Mouse (Mus musculus): Measurements from ENCODE around the gene Ptprh. TPM values are rescaled to one million over a fixed set of nuclear protein-coding genes. Genes with fewer than 3 reads are reported as not detected.

The Ptprh gene
- total RNA-seq (2014; fragmentation: Nextera tagmentation) (not detected in 2 replicates), total RNA-seq (2017) (0.46 TPM in 1 of 2 replicates, not detected in the other)

DNA sequence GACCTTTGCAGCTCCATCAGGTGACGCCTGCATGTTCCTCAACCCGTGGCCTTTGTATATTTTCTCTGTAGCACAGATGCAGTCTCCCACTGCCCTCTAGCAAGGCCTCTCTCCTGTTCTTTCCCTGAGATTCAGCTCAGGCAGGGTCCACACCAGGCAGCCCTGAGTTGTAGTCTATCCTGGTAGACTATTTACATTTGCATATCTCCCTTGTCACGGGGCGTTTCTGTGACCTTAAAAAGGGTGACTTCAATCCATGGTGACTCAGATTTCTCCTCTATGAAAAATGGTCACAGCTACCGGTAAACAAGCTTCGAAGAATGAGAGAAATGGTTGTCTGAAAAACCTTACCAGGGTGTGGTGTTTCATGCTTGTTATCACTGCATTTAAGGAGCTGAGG lies at the start of gene Ptprh:
TSS of gene Ptprh (minus strand) at position 169 of the 400 bp plus-strand sequence.
- no peak for ATAC-seq (replicated peaks; ENCODE audit: low FRiP score, low TSS enrichment, poor library complexity, severe bottlenecking)

DNA sequence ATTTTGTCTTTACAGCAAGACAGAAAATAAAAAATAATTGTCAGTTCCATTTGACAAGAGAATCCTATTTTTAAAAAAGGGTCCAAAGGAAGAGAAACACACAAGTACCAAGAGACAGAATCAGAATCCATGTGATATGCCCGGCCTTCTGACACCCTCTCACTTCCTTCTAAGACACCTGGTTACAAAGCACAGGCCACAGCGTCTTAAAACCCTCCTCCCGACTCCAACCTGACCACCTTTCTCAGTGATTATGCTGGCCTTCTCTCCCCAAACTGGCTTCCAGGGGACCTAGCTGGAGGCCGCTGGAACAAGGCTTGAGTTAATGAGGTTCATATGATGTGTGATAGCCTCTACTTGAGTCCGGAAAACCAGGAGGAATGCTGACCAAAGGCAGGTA lies 49.5 kb upstream of the Ptprh start:
- no peak for ATAC-seq (replicated peaks; ENCODE audit: low FRiP score, low TSS enrichment, poor library complexity, severe bottlenecking)

DNA sequence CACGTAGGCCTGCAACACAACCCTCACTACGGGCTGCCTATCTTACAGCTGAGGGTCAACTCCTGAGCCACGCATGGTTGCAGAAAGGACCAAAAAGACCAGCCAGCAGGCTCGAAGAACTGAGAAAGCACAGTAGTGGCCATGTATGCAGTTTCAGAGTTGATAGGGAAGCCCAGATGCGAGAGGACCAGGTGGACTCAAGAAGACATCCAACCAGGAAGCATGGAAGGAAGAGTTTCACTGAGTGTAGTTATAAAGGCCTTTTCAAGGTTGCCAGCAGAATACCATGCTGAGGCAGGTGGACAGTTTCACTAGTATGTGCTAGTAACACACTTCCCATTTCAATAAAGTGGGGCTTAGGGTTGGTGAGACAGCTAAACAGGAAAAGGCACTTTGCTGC lies 48.9 kb upstream of the Ptprh start:
- ATAC-seq (replicated peaks; ENCODE audit: low FRiP score, low TSS enrichment, poor library complexity, severe bottlenecking) = no peak

DNA sequence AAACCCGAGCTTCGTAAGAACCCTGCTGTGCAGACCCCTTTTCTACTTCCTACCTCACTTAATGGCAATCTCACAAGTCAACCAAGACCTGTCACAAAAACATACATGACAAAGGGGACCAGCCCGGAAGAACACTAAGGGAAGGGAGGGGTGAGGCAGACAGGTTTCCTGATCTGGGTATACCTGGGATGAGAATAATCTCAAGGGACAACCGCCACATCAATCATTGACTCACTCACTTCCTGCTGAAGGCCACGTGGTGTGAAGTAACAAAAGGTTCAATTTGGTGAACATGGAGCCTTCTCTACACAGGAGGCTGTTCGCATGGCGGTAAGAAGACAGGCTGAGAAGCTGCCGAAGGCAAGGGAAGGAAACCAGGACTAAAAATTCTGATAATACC lies 47.7 kb upstream of the Ptprh start:
- no peak for ATAC-seq (replicated peaks; ENCODE audit: low FRiP score, low TSS enrichment, poor library complexity, severe bottlenecking)

DNA sequence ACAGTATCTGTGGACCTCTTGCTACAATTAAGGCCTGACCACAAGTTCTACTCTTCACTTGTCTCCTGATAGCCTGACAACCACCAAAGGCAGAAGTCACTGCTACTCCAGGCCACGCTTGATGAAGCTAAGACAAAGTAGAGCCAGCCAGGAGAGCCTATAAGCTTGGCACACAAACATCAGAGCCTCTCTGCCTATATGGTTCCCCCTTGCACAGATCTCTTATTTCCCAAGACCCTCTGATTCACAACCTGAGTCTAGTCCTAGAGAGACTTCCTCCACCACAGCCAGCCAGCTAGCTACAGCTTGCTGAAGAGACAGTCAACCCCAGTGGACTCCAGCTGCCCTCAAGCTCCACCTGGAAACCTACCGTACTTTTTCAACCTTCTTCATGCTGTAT lies 44.2 kb upstream of the Ptprh start:
- no peak for ATAC-seq (replicated peaks; ENCODE audit: low FRiP score, low TSS enrichment, poor library complexity, severe bottlenecking)

DNA sequence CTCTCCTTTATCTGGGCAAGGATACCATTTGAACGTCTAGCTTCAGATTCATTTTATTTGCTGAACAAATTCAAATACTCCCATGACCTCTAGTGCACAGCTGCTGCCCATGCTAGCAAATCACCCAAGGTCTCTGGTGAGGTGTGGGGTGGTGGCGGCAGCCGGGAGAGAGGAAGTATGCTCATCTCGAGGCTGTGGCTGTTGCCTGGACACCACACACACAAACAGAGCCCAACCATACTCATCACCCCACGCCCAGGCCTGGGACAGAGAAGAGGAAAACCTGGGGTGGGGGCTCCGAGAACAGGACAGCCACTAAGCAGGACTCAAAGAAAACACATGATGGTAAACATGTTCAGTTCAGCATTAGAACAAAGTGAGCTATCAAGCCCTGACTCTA lies 43.5 kb upstream of the Ptprh start:
- ATAC-seq (replicated peaks; ENCODE audit: low FRiP score, low TSS enrichment, poor library complexity, severe bottlenecking) = peak; percentile 76

DNA sequence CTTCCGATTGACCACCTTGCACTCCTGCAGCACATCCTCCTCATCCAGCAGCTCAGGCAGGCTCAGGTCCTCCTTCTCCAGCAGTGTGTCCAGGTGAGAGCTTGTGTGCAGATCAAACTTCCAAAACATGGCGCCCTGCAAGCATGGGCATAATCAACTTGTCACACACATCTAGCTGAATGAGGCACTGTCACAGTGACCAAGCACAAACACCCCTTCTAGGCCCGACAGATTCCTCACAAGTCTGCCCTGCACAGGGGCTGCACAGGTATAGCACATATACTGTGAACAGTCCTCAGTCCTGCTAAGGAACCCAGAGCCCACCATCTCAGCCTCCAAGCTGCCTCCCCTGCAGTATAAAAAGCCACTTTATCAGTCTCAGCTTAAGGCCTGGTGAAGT lies 43.0 kb upstream of the Ptprh start:
- ATAC-seq (replicated peaks; ENCODE audit: low FRiP score, low TSS enrichment, poor library complexity, severe bottlenecking) = 0 out of 2 replicates have a peak, but pooled peaks have one; percentile 31

DNA sequence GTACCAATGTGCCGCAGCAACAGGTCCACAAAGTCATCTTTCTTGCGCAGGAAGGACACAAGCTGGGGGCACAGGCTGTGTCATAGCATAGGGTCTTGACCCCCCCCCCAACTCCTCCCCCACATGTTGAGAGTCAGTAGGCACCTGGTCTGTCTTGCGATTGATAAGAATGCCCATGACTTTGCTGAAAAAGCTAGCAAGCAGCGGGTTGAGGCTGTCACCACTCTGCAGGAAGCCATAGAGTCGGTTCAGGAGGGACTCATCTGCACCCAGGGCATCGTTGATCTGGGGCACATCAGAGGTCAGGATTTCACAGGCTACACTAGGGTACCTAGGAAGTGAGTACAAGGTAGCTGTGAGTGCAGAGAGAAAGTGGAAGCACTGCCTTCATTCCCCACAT lies 39.4 kb upstream of the Ptprh start:
- ATAC-seq (replicated peaks; ENCODE audit: low FRiP score, low TSS enrichment, poor library complexity, severe bottlenecking) = peak; percentile 17; the same call in 1 of the 2 replicates

DNA sequence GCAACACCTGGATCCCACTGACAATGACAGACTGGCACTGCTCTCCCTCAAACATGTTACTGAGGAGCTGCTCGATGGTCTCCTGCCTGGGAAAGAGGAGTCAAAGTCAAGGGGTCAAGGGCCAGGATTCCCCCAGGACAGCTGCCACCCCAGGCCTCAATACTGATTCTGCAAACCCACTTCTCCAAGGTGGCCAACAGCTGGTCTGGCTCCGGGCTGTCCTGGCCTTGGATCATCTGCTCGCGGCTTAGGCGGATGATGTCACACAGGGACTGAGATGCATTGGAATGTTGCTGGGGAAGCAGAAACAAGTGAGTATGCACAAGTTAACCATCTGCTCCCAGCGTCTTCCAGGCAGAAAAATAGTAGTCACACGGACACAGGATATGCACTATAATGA lies 38.1 kb upstream of the Ptprh start:
- no peak for ATAC-seq (replicated peaks; ENCODE audit: low FRiP score, low TSS enrichment, poor library complexity, severe bottlenecking)

DNA sequence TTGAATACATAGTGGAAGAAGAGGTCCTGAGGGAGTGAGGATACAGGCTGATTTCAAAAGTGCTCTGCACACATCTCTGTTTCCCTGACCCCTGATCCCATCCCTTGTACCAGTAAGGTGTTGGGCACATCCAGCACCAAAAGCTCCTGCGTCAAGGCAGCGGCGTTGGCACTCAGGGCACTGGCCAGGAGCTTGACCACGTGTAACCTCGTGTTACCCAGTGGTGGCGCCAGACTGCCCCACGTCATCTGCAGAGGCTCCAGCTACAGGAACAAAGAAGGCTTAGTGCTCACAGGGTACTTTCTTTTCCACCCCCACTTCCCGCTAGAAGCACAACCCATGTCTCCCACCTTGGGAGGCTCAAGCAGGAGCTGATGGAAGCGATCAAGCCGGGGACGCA lies 37.3 kb upstream of the Ptprh start:
- no peak for ATAC-seq (replicated peaks; ENCODE audit: low FRiP score, low TSS enrichment, poor library complexity, severe bottlenecking)

DNA sequence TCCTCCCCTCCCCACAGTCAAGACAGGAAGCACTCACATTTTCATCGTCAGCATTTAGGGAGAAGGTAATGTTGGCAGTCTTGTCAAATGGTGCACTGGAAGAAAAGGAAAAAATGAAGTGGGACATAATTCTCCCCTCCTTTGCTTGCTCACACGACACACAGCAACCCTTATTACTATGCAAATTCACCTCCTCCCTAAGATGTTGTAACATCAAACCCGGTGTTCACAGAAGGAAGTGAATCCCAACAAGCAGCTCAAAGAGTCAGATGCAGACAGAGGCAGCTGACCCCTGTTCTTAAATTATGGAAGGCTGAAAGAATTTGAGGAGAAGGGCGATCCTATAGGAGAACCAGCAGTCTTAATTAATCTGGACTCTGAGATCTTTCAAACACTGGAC lies 32.3 kb upstream of the Ptprh start:
- no peak for ATAC-seq (replicated peaks; ENCODE audit: low FRiP score, low TSS enrichment, poor library complexity, severe bottlenecking)

DNA sequence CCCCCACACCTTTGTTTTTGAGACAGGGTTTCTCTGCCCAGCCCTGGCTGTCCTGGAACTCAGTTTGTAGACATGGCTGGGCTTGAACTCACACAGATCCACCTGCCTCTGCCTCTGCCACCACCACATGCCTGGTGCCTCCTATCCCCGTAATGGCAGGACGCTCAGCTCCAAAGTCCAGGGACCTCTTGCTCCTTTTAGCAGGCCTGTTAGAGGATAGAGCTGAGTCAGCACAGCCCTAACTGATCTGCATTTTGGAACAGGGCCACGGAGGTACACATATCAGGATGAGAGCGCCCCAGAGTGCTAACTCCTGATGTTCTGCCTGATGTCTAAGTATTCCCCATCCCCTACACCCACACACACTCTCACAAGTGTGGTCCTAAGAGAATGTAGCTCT lies 27.2 kb upstream of the Ptprh start, which contains the start of gene Tmem86b:
TSS of gene Tmem86b (minus strand) at position 392 of the 400 bp plus-strand sequence.
- ATAC-seq (replicated peaks; ENCODE audit: low FRiP score, low TSS enrichment, poor library complexity, severe bottlenecking) = peak; percentile 35

DNA sequence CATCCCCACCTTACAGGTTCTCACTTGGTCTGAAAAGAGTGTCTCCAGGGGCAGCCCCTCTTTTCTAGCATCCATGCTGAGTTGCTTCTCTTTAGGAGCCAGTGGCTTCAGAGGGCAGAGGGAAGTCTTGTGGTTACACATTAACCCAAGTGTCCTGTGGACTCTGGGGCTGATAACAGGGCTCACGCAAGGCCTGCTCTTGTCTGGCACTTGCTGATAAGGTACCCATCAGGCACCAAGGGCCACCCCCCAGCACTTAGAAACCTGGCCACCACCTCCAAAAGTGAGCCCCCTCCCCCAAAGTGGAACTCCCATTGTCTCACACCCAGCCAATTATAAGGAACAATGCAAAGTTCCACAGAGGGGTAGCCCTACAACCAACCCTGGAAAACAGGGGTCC lies 26.4 kb upstream of the Ptprh start:
- ATAC-seq (replicated peaks; ENCODE audit: low FRiP score, low TSS enrichment, poor library complexity, severe bottlenecking) = peak; percentile 86

DNA sequence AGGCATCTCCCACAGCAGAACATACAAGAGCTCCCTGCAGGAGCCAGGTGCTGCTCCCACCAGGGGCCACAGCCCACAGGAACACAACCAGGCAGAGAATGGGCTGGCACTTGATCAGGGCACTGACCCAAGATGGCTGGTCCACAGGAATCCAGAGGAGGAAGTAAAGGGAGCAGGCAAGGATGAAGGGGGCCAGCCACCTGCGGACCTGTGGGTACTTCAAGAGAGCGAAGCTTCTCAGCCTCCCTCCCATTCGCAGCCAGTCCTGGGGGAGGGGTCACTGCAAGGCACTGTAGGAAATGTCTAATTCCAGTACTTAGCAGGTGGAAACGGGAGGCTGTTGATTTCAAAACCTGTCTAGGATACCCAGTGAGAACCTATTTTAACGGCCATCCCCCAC lies 25.7 kb upstream of the Ptprh start:
- 0 out of 2 replicates have a peak, but pooled peaks have one; percentile 3 for ATAC-seq (replicated peaks; ENCODE audit: low FRiP score, low TSS enrichment, poor library complexity, severe bottlenecking)

DNA sequence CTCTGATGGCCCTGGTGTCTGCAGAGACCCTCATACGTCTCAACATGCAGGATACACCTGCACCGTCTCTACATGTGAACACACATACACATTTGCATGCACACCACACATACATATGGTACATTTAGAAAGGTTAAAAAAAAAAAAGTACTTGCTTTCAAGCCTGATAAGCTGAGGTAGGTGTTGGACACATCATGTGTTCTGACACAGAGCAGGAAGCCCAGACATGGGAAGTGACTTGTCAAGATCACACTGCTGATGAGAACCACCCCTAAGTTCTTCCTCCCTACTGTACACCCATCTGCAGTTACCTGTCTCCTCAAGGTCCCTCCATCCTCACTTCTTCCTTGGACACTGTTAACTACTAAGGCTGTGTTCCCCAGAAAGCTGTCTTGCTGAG lies 22.1 kb upstream of the Ptprh start:
- ATAC-seq (replicated peaks; ENCODE audit: low FRiP score, low TSS enrichment, poor library complexity, severe bottlenecking) = no peak

DNA sequence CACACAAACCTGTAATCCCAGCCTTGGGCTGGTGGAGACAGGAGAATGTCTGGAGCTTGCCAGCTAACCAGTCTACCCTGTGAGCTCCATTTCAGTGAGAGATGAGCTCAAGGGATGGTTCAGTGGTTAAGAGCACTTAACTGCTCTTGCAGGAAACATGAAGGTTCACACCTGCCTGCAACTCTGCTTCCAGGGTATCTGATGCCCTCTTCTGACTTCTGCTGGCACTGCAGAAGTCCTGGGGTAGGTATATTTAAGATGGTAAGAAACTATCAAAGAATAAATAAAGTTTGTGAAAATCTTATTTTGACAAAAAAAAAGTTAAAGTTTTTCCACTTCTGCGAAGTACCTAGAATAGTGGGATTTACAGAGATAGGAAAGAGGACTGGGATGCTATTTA lies 20.5 kb upstream of the Ptprh start:
- no peak; the same call in 1 of the 2 replicates for ATAC-seq (replicated peaks; ENCODE audit: low FRiP score, low TSS enrichment, poor library complexity, severe bottlenecking)

DNA sequence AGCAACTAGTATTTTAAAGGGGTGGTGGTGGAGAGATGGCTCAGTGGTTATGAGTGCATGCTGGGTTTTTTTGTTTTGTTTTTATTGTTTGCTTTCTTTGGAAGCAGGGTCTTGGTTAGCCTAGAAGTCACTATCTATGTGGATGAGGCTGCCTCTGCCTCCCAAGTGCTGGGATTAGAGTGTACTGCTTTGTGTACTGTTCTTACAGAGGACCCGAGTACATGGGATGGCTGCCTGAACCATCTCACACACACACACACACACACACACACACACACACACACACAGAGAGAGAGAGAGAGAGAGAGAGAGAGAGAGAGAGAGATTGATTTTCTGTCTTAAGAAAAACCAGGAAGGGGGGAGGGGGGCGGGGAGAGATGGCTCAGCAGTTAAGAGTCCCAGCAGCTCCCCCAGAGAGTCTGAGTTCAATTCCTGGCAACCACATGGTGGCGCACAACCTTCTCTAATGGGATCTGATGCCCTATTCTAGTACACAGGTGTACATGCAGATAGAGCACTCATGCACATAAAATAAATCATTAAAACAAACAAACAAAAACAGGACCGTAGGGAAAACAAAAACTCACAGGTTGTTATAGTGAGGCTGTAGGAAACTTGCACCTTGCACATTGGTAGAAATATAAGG lies 19.8 kb upstream of the Ptprh start:
- no peak; the same call in 1 of the 2 replicates for ATAC-seq (replicated peaks; ENCODE audit: low FRiP score, low TSS enrichment, poor library complexity, severe bottlenecking)

DNA sequence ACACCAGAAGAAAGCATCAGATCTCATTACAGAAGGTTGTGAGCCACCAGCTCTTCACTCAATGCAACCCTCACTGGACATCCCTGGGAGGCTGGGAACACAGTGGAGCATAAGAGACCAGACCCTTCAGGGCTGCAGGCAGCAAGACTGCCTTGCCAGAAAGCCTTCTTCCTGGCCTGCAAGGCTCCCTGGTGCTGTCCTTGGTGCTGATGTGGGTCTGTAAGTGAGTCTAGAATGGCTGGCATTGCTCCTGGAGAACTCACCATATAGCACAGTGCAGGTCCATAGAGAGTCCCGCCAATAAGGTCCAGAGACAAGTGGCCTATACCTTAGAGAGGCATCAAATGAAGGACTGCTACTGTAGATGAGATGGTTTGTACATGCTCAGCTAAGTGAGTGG lies 16.1 kb upstream of the Ptprh start:
- ATAC-seq (replicated peaks; ENCODE audit: low FRiP score, low TSS enrichment, poor library complexity, severe bottlenecking) = peak; percentile 84

DNA sequence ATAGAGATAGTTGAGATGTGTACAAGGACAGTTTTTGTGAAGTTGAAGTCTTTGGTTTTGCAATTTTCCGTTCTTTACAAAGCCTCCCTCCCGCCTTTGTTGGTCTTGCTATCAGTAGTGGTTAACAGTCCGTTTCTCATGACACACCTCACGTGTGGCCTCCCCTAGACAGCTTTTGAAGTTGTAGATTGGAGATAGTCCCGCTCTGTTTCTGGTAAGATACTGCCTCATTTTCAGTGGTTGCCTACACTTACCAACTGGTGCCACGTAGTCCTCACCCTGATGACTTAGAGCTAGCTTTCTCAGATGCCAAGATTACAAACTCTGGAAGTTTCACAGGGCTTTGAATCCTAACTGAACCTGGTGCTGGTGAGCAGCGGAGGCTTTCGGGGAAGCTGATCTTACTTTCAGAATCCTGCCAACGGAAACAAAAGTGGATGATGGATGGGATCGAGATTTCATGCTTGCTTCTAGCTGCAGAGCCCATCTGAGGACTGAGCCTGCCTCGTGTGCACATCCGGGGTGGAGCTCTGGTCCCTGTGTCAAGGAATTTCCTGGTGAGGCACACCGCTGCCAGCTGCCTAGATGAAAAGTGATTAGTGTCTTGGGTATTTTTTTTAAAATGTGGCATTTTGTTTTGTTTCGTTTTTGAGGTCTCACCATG lies 10.0 kb upstream of the Ptprh start:
- ATAC-seq (replicated peaks; ENCODE audit: low FRiP score, low TSS enrichment, poor library complexity, severe bottlenecking) = peak; percentile 96

DNA sequence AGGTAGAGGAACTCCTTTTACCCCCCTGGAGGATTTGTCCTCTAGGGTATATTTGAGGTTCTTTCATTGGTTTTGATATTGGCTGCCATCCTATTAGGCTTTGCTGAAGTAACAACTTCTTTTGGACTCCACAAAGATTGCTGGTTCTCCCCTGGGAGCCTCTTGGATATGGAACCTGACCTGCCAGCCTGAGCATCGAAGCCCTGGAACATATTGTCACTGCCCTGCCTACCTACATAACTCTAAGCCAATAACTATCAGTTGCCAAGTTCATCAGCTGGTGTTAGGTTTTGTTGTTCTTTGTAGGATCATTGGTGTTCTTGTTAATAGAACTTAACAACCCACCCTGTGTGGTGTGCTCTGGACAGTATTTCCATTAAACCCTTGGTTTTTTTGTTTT lies 9.1 kb upstream of the Ptprh start:
- ATAC-seq (replicated peaks; ENCODE audit: low FRiP score, low TSS enrichment, poor library complexity, severe bottlenecking) = no peak

DNA sequence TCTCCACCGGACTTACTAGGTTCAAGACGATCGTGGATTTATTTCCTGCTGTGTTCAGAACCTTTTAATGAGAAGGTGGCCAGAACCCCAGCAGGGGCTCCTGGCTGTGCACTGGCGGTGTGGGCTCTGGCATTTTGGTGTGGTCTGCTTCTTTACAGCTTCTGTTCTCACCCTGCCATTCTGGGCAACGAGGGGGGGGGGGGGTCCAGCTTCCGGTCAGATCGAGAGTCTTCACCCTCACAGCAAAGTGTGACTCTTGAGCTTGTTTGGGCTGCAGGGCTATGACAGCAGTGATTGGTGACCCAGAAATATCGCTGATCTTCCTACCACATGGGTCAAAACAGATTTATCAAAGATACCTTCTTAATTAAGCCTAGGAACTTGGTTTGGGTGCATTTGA lies 8.5 kb upstream of the Ptprh start:
- ATAC-seq (replicated peaks; ENCODE audit: low FRiP score, low TSS enrichment, poor library complexity, severe bottlenecking) = no peak

All from megakaryocyte-erythroid progenitor cell, adult 5-6 weeks (primary cell).